Mouse (Mus musculus) liver, embryonic 14.5 days (tissue): ENCODE data around the gene Cfap43.

Experiments used
- CTCF ChIP-seq: IDR thresholded peaks from 2 replicates; pipeline ENCODE4 v1.5.1; 2016; ENCODE audit warnings: antibody characterized with exemption, low read depth, control low read depth
- EP300 ChIP-seq: IDR thresholded peaks from 2 replicates; pipeline ENCODE4 v1.6.1; 2016; ENCODE audit warnings: antibody characterized with exemption, low read depth

- TF ChIP-seq CTCF: no peak
- no peak for TF ChIP-seq EP300
Measured at GRCm38 (mm10) chr19:47908961-47909371, 10.1 kb downstream of the Cfap43 start.
